8 mouse cellular contexts compared by ENCODE assay signal in genomic region chr16:25374121-25374520, GRCm38 (mm10).
"Had no signal": no experiment of that assay in that cellular context is flagged by ENCODE, and none has a peak within 500 bp of the region (broad histone marks: within the 10 kb centered on the region; RNA-seq: fewer than 3 reads in every experiment).

No protein-coding gene starts in this region.

- H3K9me3 ChIP-seq: kidney, embryonic 15.5 days; limb, embryonic 10.5 days; liver, embryonic 15.5 days; midbrain, embryonic 10.5 days; neural tube, embryonic 15.5 days had no signal

- H3K4me1 ChIP-seq: liver, embryonic 15.5 days; midbrain, embryonic 10.5 days had no signal

- H3K9ac ChIP-seq: kidney, embryonic 15.5 days; liver, embryonic 15.5 days; neural tube, embryonic 15.5 days had no signal

- H3K4me3 ChIP-seq: kidney, embryonic 15.5 days; limb, embryonic 10.5 days; liver, embryonic 15.5 days; midbrain, embryonic 10.5 days; myocyte; neural tube, embryonic 15.5 days had no signal

- H3K27ac ChIP-seq: kidney, embryonic 15.5 days; limb, embryonic 10.5 days; liver, embryonic 15.5 days; midbrain, embryonic 10.5 days; neural tube, embryonic 15.5 days had no signal

- H3K4me2 ChIP-seq: kidney, embryonic 15.5 days; liver, embryonic 11.5 days; liver, embryonic 15.5 days; neural tube, embryonic 15.5 days had no signal

- H3K36me3 ChIP-seq: kidney, embryonic 15.5 days; limb, embryonic 10.5 days; liver, embryonic 15.5 days; midbrain, embryonic 10.5 days; neural tube, embryonic 15.5 days had no signal

- DNase-seq: thymus, postnatal 36 days had no signal

- H3K27me3 ChIP-seq: kidney, embryonic 15.5 days; liver, embryonic 15.5 days; neural tube, embryonic 15.5 days had no signal
